Mouse (Mus musculus) cerebellum, adult 18-20 months (tissue): ENCODE data around the gene Galnt9.

ENCODE experiments used
- DNase-seq, 2 experiments: peaks; one replicate each; pipeline ENCODE4 v3.0.0; 2021

Galnt9 gene

GRCm38 (mm10) chr5:110638306-110639074 is 94.3 kb downstream of the Galnt9 start:
- no peak for DNase-seq

- DNase-seq: peak; percentile 74 to 75
Observed at GRCm38 (mm10) chr5:110639459-110639858, 95.3 kb downstream of the Galnt9 start.

- DNase-seq: no peak
Observed at GRCm38 (mm10) chr5:110646377-110646776, 102.2 kb downstream of the Galnt9 start.

- peak; percentile 91 to 98 for DNase-seq
Observed at GRCm38 (mm10) chr5:110652719-110653648, 108.8 kb downstream of the Galnt9 start, which contains the start of the genes Noc4l and Ddx51. Gene Noc4l, minus strand, starts transcription at chr5:110653417. Gene Ddx51, plus strand, starts transcription at chr5:110653451.

DNA sequence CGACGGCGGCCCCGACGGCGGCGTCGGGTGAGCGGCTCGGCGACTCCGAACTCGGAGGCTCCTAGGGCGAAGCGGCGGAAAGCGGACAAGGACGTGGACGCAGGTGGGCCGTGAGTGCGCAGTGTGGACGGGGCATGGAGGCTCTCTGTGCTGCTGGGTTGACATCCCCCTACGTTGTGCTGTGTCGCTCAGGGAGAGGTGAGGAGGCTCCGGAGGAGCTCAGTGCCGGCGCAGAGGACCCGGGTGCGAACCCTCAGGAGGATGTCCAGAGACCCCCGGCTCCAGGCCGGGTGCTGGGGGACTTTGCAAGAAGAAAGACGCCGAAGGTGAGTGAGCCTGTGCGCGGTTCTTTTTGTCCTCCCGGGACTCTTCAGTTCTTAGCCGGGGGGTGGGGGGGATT is 109.5 kb downstream of the Galnt9 start:
- DNase-seq: no peak

DNA sequence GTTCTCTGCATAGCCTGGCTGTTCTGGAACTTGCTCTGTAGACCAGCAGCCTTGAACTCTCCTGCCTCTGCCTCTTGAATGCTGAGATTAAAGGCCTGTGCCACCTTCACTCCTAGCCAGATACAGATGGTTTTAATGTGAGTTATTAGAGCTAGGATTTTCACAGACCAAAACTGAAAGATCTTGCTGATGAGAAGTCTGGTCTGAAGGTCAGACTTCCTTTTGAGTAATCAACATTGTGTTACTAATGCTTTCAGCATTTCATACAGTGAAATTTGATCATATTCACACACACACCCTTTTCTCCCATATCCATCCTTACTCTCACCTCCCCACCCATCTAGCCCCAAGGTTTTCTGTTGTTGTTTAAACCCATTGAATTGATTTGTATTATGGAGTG is 115.5 kb downstream of the Galnt9 start:
- DNase-seq: no peak

GRCm38 (mm10) chr5:110664041-110664440 is 119.9 kb downstream of the Galnt9 start:
- no peak for DNase-seq

DNA sequence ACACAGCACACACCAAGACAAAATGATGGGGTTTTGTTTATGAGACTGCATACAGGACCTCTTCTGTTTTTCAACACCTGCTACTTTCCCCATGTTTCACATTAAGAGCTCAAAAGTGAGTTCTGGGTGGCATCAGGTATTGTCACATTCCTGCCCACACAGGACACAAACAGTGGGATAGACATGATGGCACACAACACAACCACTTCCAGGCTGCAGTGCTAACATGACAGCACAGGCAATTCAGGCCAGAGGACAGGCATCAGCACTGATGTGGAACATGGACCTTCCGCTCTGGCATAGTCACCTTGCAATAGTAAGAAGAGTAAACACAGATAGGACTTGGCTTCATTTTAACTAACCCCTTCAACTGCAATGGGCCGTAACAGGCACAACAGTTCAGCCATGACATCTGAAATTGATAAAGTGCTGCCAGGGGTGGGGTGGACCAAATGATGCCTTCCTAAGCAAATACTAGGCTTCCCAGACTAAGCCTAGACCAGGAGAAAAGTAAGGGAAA is 120.7 kb downstream of the Galnt9 start:
- no peak for DNase-seq

GRCm38 (mm10) chr5:110665486-110666121 is 121.4 kb downstream of the Galnt9 start:
- DNase-seq: no peak
